Mouse (Mus musculus): ENCODE data around the gene Bola3.
"Not testable (repeated sequence)": the region's sequence is repeated elsewhere in the genome, so short reads cannot be mapped to it uniquely, and the experiment has no call there.

Gene Bola3

GRCm38 (mm10) chr6:83348873-83349272 lies at the start of gene Bola3:
Bola3 (plus strand) TSS chr6:83349147.
- DNase-seq, result no peak

DNA sequence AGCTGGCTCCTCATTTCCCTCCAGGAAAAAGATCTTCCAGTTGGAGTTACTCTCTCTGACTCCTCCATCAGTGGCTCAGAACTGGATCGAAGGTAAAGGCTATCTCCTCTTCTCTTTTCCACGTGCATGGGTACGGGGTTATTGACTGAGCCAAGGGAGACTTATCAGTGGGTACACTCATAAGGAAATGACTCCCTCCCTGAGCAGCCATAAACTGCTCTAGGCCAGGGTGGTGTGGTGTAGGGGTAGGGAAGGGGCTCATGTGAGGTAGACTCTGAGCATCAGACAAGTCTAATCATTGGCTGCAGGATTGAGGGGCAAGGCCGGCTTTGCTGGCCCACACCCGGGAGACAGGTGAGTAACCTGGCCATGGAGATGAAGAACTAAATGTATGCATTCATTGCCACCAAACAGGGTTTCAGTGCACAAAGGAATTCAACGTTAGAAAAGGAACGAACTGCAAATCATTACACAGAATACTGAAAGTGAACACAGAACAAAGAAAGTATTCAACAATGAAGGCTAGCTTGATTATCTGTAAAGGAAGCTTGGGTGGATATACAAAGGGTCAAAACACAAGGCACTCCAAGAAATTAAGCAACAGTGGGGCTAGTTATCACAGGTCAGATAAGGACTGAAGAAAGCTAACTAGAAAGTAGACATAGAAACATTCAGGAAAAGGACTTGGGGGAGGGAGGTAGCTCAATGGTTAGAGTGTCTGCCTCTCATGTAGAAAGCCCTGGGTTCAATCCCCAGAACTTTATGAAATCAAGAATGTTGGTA lies 48.3 kb upstream of the Bola3 start:
- DNase-seq, result no peak

- no peak for DNase-seq
Measured at GRCm38 (mm10) chr6:83301294-83301693, 47.7 kb upstream of the Bola3 start.

DNA sequence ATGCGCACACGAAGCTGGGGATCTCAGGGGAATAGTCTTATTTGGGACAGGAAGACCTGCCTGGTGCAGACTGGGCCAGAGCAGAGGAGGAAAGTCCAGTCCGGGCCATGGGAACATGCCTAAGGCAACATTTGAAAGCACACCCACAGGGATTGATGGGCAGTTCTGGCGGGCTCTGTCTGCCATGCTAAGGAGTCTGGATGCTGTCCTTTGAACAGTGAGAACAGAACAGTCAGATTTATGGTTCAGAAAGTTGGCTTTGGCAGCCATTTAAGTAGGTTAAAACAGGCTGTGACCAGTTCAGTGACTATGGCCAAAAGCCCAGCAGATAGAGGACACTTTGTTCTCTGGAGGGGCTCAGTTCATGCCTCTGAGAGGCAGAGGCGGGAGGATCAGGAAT lies 46.7 kb upstream of the Bola3 start:
- peak in 1 of 2 experiments; percentile 15 for DNase-seq

- DNase-seq, result no peak
Measured at GRCm38 (mm10) chr6:83309017-83309416, 39.9 kb upstream of the Bola3 start.

DNA sequence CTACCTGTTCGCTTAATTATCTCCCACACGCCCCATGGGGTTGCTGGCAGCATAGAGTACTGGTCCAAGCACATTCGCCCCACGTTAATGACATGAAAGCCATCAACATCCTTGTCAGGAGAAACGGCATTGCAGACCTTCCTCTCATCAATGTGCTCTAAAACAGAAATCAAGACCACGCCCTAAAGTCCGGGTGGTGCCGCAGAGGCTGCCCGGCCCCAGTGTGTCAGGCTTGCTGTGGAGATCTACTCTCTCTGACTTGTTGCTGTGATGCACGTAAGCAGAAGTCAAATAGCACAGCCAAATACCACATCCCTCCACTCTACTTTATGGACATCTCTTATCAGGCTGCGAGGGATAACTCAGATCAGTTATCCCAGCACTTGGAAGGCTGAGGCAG lies 37.7 kb upstream of the Bola3 start:
- DNase-seq, result no peak

DNA sequence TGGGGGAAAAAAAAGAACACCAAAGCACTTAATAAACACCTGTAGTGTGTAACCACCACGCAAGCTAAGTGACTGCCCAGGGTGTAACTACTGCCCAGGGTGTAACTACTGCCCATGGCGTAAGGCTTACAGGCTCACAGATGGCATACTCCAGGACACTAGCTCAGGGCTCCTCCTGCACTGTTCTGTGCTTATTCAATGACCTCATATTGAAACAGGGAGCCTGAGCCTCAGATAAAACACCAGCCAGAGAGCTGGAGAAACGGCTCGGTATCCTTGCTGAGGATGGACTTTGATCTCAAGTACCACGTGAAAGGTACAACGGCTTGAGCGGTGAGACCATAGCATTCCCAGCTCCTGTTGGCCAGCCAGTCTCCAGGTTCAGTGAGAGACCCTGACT lies 36.9 kb upstream of the Bola3 start:
- DNase-seq, result no peak

DNA sequence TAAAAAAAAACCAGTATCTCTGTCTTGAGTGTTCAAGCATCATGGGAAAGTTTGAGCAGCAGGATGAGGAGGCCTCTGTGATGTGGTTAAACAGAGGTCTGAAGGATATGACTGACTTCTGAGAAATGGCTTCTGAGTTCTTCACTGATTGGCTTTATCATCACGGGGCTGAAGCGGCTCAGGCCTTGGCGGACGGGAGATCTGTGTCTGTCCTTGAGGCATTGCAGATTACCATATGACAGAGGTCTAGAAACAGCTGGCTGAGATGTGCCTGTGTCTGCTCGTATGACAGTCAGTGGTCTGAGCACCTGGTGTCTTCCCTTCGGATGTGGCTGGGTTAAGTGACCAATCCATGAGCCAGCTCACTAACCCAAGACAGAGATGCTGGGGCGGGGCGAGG lies 36.4 kb upstream of the Bola3 start:
- DNase-seq, result no peak

DNA sequence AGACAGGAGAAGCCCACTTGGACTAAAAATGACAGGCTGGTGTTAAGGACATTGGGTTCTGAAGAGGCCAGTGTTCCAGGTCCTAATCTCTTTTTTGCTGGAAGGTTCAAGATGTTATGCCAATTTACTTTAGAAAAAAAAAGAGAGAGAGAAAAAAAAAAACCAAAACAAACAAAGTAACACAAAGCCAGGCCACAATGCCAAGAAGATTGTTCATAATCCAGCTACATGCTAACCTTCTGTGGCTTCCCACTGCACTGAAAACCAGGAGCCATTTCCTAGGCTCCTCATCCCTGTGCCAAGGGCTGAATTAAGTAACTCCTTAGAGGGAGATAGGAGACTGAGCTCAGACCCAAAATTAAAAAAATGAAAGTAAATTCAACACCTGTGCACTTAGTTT lies 33.7 kb upstream of the Bola3 start:
- DNase-seq, result no peak

DNA sequence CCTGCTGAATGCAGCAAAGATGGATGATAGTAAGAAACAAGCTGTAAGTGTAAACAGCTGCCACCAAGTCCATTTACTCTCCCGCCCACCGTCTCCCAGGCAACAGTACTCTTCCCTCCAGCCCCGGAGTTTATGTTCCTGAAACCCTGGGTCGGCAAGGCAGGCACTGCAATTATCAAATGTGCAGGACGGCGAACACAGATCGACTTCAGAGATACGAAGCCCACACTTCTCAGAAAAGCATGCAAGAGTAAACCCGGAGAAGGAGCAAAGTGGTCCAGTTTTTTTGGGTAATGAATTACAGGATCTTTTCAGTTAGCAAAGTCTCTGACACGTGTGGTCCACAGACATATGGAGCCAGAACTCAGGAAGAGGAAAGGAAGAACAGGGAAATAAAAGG lies 32.9 kb upstream of the Bola3 start:
- DNase-seq, result peak in 1 of 2 experiments; percentile 17

DNA sequence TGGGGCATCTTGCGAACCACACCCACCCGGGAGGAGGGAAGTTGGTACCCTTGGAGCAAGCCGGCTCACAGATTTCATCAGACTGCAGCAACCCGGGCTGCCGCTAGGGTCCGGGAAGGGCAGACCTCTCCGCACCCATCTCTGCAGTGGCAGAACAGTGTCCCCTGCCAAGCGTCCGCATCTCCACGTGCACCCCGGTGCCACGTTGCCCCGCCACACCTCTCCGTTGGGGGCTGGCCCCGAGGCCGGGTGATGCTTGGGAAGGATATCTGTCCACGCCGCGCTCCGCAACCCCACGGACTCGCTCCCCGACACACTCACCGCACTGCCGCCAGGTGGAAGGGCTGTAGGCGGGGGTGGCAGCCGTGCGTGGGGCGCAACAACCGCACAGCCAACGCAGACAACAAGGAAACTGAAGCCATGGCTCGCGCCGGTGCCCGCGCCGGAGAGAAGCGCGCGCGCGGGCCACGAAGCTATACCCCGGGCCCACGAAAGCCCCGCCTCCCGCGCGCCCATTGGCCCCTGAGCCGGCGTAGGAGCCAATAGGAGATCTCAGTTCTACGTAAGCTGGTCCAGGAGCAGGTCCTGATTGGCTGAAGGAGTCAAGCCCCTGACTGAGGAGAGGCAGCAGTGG lies 31.7 kb upstream of the Bola3 start:
- DNase-seq, result peak; percentile 97 to 98

DNA sequence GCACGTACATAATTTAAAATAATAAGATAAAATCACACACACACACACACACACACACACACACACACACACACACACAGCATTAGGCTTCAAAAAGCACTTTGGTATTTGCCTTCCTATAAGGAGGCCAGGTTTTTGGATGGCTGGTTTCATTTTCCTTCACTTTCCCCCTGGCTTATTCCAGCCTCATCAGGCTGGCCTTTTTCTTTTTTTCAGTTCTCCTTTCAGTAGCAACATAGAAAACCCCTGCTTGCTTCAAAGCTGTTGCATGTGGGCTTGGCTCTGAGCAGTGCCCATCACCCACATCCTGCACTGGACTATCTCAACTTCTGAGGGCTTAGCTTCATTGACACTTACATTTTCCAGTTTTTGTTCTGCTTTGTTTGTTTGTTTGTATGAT lies 27.0 kb upstream of the Bola3 start:
- DNase-seq, result no peak

GRCm38 (mm10) chr6:83322794-83323193 lies 26.2 kb upstream of the Bola3 start:
- DNase-seq, result no peak

GRCm38 (mm10) chr6:83323652-83324419 lies 25.1 kb upstream of the Bola3 start:
- no peak for DNase-seq

DNA sequence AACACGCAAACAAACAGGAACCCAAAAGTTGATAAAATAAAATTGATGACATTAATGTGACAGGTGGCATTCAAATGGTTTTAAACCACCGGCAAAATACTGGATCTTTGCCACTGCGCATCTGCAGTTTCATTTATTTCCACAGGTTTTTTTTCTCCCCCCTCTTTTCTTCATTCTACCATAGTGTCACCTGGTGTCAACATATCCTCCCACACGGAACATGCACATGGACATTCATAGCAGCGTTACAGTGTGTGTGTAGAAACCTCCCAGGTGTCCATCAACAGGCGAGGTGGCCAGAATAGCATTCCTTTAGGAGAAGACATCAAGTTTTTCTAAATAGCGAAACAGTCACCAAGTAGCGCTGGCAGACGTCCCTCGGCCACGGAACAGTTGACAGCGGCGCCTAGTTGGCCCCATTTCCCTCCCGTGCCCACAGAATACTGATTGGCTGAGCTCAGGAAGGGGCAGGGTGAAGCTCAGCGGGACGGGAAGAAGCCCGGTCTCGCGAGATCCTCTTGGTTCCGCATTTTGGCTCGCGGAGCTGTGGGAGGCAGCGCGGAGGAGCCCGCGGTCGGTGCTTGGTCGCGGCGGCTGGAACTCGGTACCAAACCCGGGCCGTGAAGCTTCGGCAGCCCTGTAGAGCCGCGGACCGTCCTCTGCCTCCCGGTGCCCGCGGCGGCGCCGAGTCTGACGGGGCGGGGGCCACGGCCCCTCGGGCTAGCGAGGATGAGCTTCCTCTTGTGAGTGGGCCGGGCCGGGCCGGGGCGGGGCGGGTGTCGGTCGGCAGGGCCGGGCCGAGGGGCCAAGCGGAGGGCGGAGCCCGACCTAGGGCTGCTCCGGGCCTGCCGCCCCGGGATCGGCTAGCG lies 23.2 kb upstream of the Bola3 start, which contains the start of the genes Mthfd2 and Mob1a:
Mthfd2 (minus strand) TSS at position 384 of the 869 bp plus-strand sequence.
Mob1a (plus strand) TSS at position 492 of the 869 bp plus-strand sequence.
- DNase-seq, result peak; percentile 96 to 97

DNA sequence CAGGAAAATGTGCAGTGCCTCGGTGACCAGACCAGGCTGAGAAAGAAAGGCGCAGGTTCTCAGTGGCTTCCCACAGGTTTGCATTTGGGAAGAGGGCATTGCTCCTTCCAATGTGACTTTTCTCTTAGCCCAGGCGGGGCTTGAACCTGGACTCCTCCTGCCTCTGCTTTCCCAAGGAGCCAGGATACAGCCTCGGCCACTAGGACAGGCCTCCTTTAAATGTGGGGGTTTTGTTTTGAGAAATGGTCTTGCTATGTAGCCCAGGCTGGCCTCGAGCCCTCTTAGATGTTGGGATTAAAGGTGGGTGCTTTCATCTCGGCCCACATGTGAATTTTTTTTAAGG lies 22.6 kb upstream of the Bola3 start:
- no peak for DNase-seq

GRCm38 (mm10) chr6:83326761-83327160 lies 22.2 kb upstream of the Bola3 start:
- no peak for DNase-seq

- DNase-seq, result no peak
Measured at GRCm38 (mm10) chr6:83327591-83328190, 21.3 kb upstream of the Bola3 start.

DNA sequence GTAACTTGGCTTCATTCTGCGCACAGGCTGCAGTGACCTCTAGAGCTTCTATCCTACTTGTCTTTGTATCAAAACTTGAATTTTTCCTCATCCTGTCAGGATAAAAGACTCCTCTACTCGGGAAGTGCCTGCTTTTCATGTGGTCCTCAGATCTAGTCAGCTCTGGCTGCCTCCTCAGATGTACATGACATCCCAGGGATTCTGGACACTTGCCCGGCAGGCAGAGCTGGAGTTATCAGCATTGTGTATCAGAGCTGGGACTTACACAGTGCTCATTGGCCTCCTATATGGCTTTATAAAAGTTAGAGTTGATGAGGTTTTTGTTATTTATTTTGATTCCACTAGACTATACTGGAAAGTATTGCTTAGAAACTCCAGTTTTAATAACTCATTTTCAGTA lies 7.6 kb upstream of the Bola3 start:
- DNase-seq, result peak; percentile 60 to 71

GRCm38 (mm10) chr6:83342957-83343356 lies 6.0 kb upstream of the Bola3 start:
- DNase-seq, result peak in 1 of 2 experiments; percentile 50

DNA sequence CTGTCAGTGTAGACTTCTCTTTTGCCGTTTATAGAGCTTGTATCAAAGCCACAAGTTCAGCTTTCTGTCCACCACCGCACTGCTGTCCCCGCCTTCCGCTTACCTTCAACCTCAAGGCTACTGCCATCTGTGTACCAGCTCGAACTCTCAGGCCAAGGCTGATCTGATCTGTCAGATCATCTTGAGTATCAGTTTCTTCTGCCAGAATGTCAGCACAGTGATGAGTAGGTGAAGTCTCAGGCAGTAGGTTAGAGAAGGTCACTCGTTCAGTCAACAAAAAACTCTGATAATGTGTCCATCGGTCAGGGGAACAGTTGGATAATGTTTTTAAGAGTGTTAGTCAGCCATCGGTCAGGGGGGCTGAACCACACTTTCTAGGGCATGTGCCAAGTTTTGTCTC lies 3.7 kb upstream of the Bola3 start:
- not testable (repeated sequence) for DNase-seq

- no peak for DNase-seq
Measured at GRCm38 (mm10) chr6:83347916-83348315, 1.0 kb upstream of the Bola3 start.
